14 mouse cellular contexts compared by ENCODE assay signal in the genomic region with DNA sequence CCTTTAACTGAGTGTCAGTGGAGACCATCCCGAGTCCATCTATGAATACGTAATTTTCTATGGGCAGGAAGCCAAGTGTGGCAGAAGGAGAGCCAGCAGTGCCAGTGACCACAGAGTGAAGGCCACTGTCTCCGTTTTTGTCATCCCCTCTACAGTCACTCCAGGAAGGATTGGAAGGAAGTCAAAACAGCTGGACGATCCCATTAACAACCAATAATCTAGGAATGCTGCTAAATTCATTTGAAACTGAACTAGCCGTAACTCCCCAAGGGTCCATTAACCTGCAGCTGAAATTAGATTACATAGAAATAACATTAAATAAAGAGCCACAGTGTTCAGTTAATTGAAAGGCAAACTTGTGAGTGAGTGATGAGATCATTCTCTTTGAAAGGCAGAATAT.
DNase-seq lines count a peak whose midpoint lies in the region; ATAC-seq and TF ChIP-seq lines count a peak whose summit lies in the region.
"Had no signal": no experiment of that assay in that cellular context is flagged by ENCODE, and none has a peak within 500 bp of the region (broad histone marks: within the 10 kb centered on the region; RNA-seq: fewer than 3 reads in every experiment).

No protein-coding gene starts in this region.

- H3K4me1 ChIP-seq in lung, embryonic 14.5 days (ENCODE audit: insufficient read depth): no peaks in the 10 kb centered on the region
- H3K4me1 ChIP-seq in lung, adult 2 months (ENCODE audit: control insufficient read depth, insufficient read depth, low read length): no peaks in the 10 kb centered on the region
- peaks cover 4% of the 10 kb centered on the region; the same call in 1 of the 2 replicates for H3K4me1 ChIP-seq in neural tube, embryonic 13.5 days (replicated peaks)
- H3K4me1 ChIP-seq in neural tube, embryonic 15.5 days: no peaks in the 10 kb centered on the region
- peaks cover 3% of the 10 kb centered on the region; the same call in 1 of the 2 replicates for H3K4me1 ChIP-seq in limb, embryonic 14.5 days (ENCODE audit: control insufficient read depth, insufficient read depth, low read length)

- no peaks in the 10 kb centered on the region for H3K9me3 ChIP-seq in lung, embryonic 14.5 days (ENCODE audit: low read depth, low read length)
- no peaks in the 10 kb centered on the region for H3K9me3 ChIP-seq in neural tube, embryonic 13.5 days
- no peaks in the 10 kb centered on the region for H3K9me3 ChIP-seq in neural tube, embryonic 15.5 days (replicated peaks)
- no peaks in the 10 kb centered on the region for H3K9me3 ChIP-seq in limb, embryonic 14.5 days (ENCODE audit: control insufficient read depth, low read length)

- H3K4me3 ChIP-seq in lung, embryonic 14.5 days (ENCODE audit: low read depth, low read length): no peak overlapping the region
- H3K4me3 ChIP-seq in lung, adult 2 months (replicated peaks; ENCODE audit: extremely low read depth, low read depth, low read length): no peak overlapping the region
- no peak overlapping the region for H3K4me3 ChIP-seq in neural tube, embryonic 13.5 days
- H3K4me3 ChIP-seq in neural tube, embryonic 15.5 days (replicated peaks): no peak overlapping the region
- no peak overlapping the region for H3K4me3 ChIP-seq in limb, embryonic 14.5 days (replicated peaks; ENCODE audit: low read length)

- H3K36me3 ChIP-seq in lung, embryonic 14.5 days (ENCODE audit: insufficient read depth): no peaks in the 10 kb centered on the region
- no peaks in the 10 kb centered on the region for H3K36me3 ChIP-seq in neural tube, embryonic 13.5 days
- H3K36me3 ChIP-seq in neural tube, embryonic 15.5 days: no peaks in the 10 kb centered on the region
- H3K36me3 ChIP-seq in limb, embryonic 14.5 days (ENCODE audit: control insufficient read depth, insufficient read depth, low read length): no peaks in the 10 kb centered on the region

- no peak for TF ChIP-seq CTCF in lung, embryonic 14.5 days (IDR thresholded peaks at IDR 0.05; ENCODE audit: low read depth)
- no peak for TF ChIP-seq CTCF in lung, adult 2 months (IDR thresholded peaks at IDR 0.05; ENCODE audit: insufficient read depth, low read length)

- no peak overlapping the region for H3K4me2 ChIP-seq in lung, embryonic 14.5 days
- H3K4me2 ChIP-seq in neural tube, embryonic 13.5 days: no peak overlapping the region
- no peak overlapping the region for H3K4me2 ChIP-seq in neural tube, embryonic 15.5 days
- no peak overlapping the region for H3K4me2 ChIP-seq in limb, embryonic 14.5 days (replicated peaks; ENCODE audit: low read depth, low read length, severe bottlenecking)

- H3K9ac ChIP-seq in lung, embryonic 14.5 days: no peak overlapping the region
- no peak overlapping the region for H3K9ac ChIP-seq in neural tube, embryonic 13.5 days
- no peak overlapping the region for H3K9ac ChIP-seq in neural tube, embryonic 15.5 days (replicated peaks)
- no peak overlapping the region for H3K9ac ChIP-seq in limb, embryonic 14.5 days (ENCODE audit: low read depth, low read length, severe bottlenecking)
- H3K9ac ChIP-seq: liver, postnatal 0 days had no signal

- WGBS in lung, embryonic 14.5 days: 30% methylated on average over 5 of the region's 5 CpGs
- 59% methylated on average over 5 of the region's 5 CpGs for WGBS in lung, adult 2 months
- 40% methylated on average over 5 of the region's 5 CpGs for WGBS in neural tube, embryonic 13.5 days
- 33% methylated on average over 5 of the region's 5 CpGs for WGBS in neural tube, embryonic 15.5 days
- 41% methylated on average over 5 of the region's 5 CpGs for WGBS in limb, embryonic 14.5 days

- peak; percentile 51 to 52 for DNase-seq in cerebellum, postnatal 14 days
- DNase-seq in cerebellum, adult 9-10 months: no peak
- peak; percentile 76 for DNase-seq in lung, embryonic 14.5 days
- no peak for DNase-seq in lung, adult 2 months
- peak; percentile 55 for DNase-seq in limb, embryonic 14.5 days (ENCODE audit: low spot score)
- DNase-seq: cerebellum, postnatal 25 days; kidney, adult 11 months; liver, postnatal 0 days; right cerebral cortex, postnatal 14 days; spleen, adult 18-20 months; thymus, postnatal 25 days had no signal

- no peaks in the 10 kb centered on the region for H3K27me3 ChIP-seq in lung, embryonic 14.5 days (ENCODE audit: insufficient read depth, low read length)
- H3K27me3 ChIP-seq in neural tube, embryonic 13.5 days: no peaks in the 10 kb centered on the region
- no peaks in the 10 kb centered on the region for H3K27me3 ChIP-seq in neural tube, embryonic 15.5 days (replicated peaks)
- no peaks in the 10 kb centered on the region for H3K27me3 ChIP-seq in limb, embryonic 14.5 days (ENCODE audit: control insufficient read depth, insufficient read depth, low read length)

- H3K27ac ChIP-seq in lung, embryonic 14.5 days (ENCODE audit: low read depth): no peak overlapping the region
- H3K27ac ChIP-seq in neural tube, embryonic 13.5 days (replicated peaks): no peak overlapping the region
- no peak overlapping the region for H3K27ac ChIP-seq in neural tube, embryonic 15.5 days (replicated peaks)
- no peak overlapping the region for H3K27ac ChIP-seq in limb, embryonic 14.5 days (replicated peaks; ENCODE audit: low read depth, low read length)
- H3K27ac ChIP-seq: kidney, postnatal 0 days had no signal

- no peak for TF ChIP-seq POLR2A in lung, adult 2 months (IDR thresholded peaks at IDR 0.05; ENCODE audit: borderline replicate concordance, extremely low read depth, low read depth, low read length)
- TF ChIP-seq POLR2A in limb, embryonic 14.5 days (IDR thresholded peaks at IDR 0.05; ENCODE audit: borderline replicate concordance, extremely low read depth, insufficient read depth, insufficient read length): no peak

- peak; percentile 91 for ATAC-seq in lung, embryonic 14.5 days (ENCODE audit: insufficient read depth)
- ATAC-seq in neural tube, embryonic 13.5 days (ENCODE audit: low read depth): peak; percentile 56
- no peak for ATAC-seq in neural tube, embryonic 15.5 days (ENCODE audit: low FRiP score)
- peak; percentile 53 for ATAC-seq in limb, embryonic 14.5 days (ENCODE audit: low FRiP score, low read depth)
- ATAC-seq: liver, postnatal 0 days had no signal

Comparison
In these comparisons a context has a peak if more than half of its experiments do, and no peak if none do; other contexts are left out.
1. DNase-seq: peak in cerebellum, postnatal 14 days (2 of 2), lung, embryonic 14.5 days (single experiment) and limb, embryonic 14.5 days (single experiment); none in cerebellum, adult 9-10 months (single experiment) and lung, adult 2 months (single experiment).